Mouse (Mus musculus) ES-E14 (cell line): ENCODE data around the gene Sfxn5. TPM values are rescaled to one million over a fixed set of nuclear protein-coding genes. Genes with fewer than 3 reads are reported as not detected.

Experiments used
- DNase-seq: peaks from one replicate; pipeline ENCODE4 v3.0.0-alpha.2; 2013; ENCODE audit warnings: low read depth, low spot score
- H3K27ac ChIP-seq: 2 replicates; pipeline ENCODE4 v1.5.1; 2012; ENCODE audit warnings: low read depth, mild to moderate bottlenecking, low read length, moderate library complexity, mixed read lengths; ENCODE audit not compliant: poor library complexity, insufficient read depth, severe bottlenecking
- H3K36me3 ChIP-seq: 2 replicates; pipeline ENCODE4 v1.6.1; 2012; ENCODE audit warnings: mild to moderate bottlenecking, low read length, moderate library complexity, mixed read lengths; ENCODE audit not compliant: control insufficient read depth, poor library complexity, insufficient read depth, severe bottlenecking
- H3K4me1 ChIP-seq, 2 experiments: fragments of 150-350 bp in 1 of 2; sonication (generic) in 1 of 2; 2 replicates each; pipeline ENCODE4 v1.6.1; 2012; ENCODE audit warnings: low read length in 2 of 2, mild to moderate bottlenecking in 1 of 2, mixed read lengths in 1 of 2; ENCODE audit not compliant: control insufficient read depth in 2 of 2, insufficient read depth in 2 of 2, poor library complexity in 1 of 2
- H3K4me3 ChIP-seq, 2 experiments: fragments of 150-350 bp in 1 of 2; sonication (generic) in 1 of 2; 2 replicates each; pipeline ENCODE4 v1.5.1; 2012; ENCODE audit warnings: low read length in 2 of 2, low read depth in 1 of 2, mild to moderate bottlenecking in 1 of 2, mixed read lengths in 1 of 2; ENCODE audit not compliant: insufficient read depth in 1 of 2, poor library complexity in 1 of 2, severe bottlenecking in 1 of 2
- H3K9ac ChIP-seq: 2 replicates; pipeline ENCODE4 v1.6.1; 2012; ENCODE audit warnings: low read depth, mild to moderate bottlenecking, low read length, mixed read lengths; ENCODE audit not compliant: poor library complexity, insufficient read depth, severe bottlenecking
- H3K9me3 ChIP-seq: fragments of 150-350 bp; sonication (generic); 2 replicates; pipeline ENCODE4 v1.6.1; 2012; ENCODE audit warnings: low read depth, mild to moderate bottlenecking, low read length; ENCODE audit not compliant: control insufficient read depth, insufficient read depth
- CHD2 ChIP-seq: IDR thresholded peaks from 2 replicates; pipeline ENCODE4 v1.6.1; 2014; ENCODE audit warnings: mild to moderate bottlenecking, low read depth, low read length, inconsistent platforms
- HCFC1 ChIP-seq: IDR thresholded peaks from 2 replicates; pipeline ENCODE4 v1.6.1; 2012; ENCODE audit warnings: low read length, inconsistent platforms, borderline replicate concordance; ENCODE audit not compliant: insufficient read depth
- MAFK ChIP-seq: IDR thresholded peaks from 2 replicates; pipeline ENCODE4 v1.6.1; 2014; ENCODE audit warnings: mild to moderate bottlenecking, low read depth, low read length, inconsistent platforms; ENCODE audit not compliant: insufficient read depth
- ZC3H11A ChIP-seq: IDR thresholded peaks from 2 replicates; pipeline ENCODE4 v1.6.1; 2012; ENCODE audit warnings: low read depth, mild to moderate bottlenecking, inconsistent platforms, low read length, borderline replicate concordance
- ZNF384 ChIP-seq: IDR thresholded peaks from 2 replicates; pipeline ENCODE4 v1.6.1; 2012; ENCODE audit warnings: low read depth, low read length, inconsistent platforms
- in situ Hi-C, 2 experiments: fragments of 600-800 bp; cut with MboI; formaldehyde crosslinking; loops; one replicate each; pipeline ENCODE4 v1.15.1; 2025; ENCODE audit warnings: low sequenced_read_pairs in 2 of 2, inconsistent platforms in 1 of 2; ENCODE audit not compliant: unreplicated experiment in 2 of 2
- total RNA-seq: library from RNA; depleted of rRNA; stranded (reverse); fragments of 300-350 nt; gene quantifications from 2 replicates; pipeline ENCODE4 v1.2.3, GENCODE M21; 2012

Sfxn5 gene
- total RNA-seq, 1 experiment, result 4.9 TPM

GRCm38 (mm10) chr6:85307894-85308293 lies 25.3 kb downstream of the Sfxn5 start:
- Histone ChIP-seq H3K27ac (no peak overlapping the region), H3K36me3 (no peaks in the 10 kb centered on the region), H3K4me1 (no peaks in the 10 kb centered on the region), H3K9me3 (no peaks in the 10 kb centered on the region), H3K9ac (no peak overlapping the region), H3K4me3 (no peak overlapping the region)
- DNase-seq, result no peak
- TF ChIP-seq CHD2 (no peak), ZC3H11A (no peak), HCFC1 (no peak), MAFK (no peak), ZNF384 (no peak)
- in situ Hi-C loops, result no loop called here

- no peak for DNase-seq
- in situ Hi-C loops, result no loop called here
- H3K9ac ChIP-seq, result no peak overlapping the region
- H3K36me3 ChIP-seq, result no peaks in the 10 kb centered on the region
- H3K9me3 ChIP-seq, result no peaks in the 10 kb centered on the region
- no peaks in the 10 kb centered on the region; a peak in 1 of 4 replicates for H3K4me1 ChIP-seq
- TF ChIP-seq ZNF384 (no peak), MAFK (no peak), CHD2 (no peak), HCFC1 (no peak)
- H3K4me3 ChIP-seq, result no peak overlapping the region
- no peak overlapping the region for H3K27ac ChIP-seq
These were observed 26.8 kb downstream of the Sfxn5 start for GRCm38 (mm10) chr6:85306375-85306774.

- in situ Hi-C loops, result no loop called here
- Histone ChIP-seq H3K4me1 (no peaks in the 10 kb centered on the region; a peak in 1 of 4 replicates), H3K9me3 (no peaks in the 10 kb centered on the region), H3K9ac (no peak overlapping the region), H3K4me3 (no peak overlapping the region), H3K27ac (no peak overlapping the region), H3K36me3 (no peaks in the 10 kb centered on the region)
- DNase-seq, result no peak
- TF ChIP-seq ZNF384, result no peak
These were observed 27.4 kb downstream of the Sfxn5 start for GRCm38 (mm10) chr6:85305826-85306225.

GRCm38 (mm10) chr6:85304966-85305365 lies 28.3 kb downstream of the Sfxn5 start:
- H3K4me3 ChIP-seq, result no peak overlapping the region
- H3K9ac ChIP-seq, result no peak overlapping the region
- H3K36me3 ChIP-seq, result no peaks in the 10 kb centered on the region
- no peak overlapping the region for H3K27ac ChIP-seq
- TF ChIP-seq MAFK, result no peak
- no peak for TF ChIP-seq HCFC1
- TF ChIP-seq ZC3H11A, result no peak
- TF ChIP-seq CHD2, result no peak
- TF ChIP-seq ZNF384, result no peak
- H3K4me1 ChIP-seq, result no peaks in the 10 kb centered on the region; a peak in 1 of 4 replicates
- no peak for DNase-seq
- in situ Hi-C loops, result no loop called here
- no peaks in the 10 kb centered on the region for H3K9me3 ChIP-seq

GRCm38 (mm10) chr6:85302326-85303055 lies 30.7 kb downstream of the Sfxn5 start:
- H3K9ac ChIP-seq, result no peak overlapping the region
- H3K36me3 ChIP-seq, result no peaks in the 10 kb centered on the region
- H3K9me3 ChIP-seq, result no peaks in the 10 kb centered on the region
- H3K27ac ChIP-seq, result no peak overlapping the region
- in situ Hi-C loops, result no loop called here
- TF ChIP-seq CHD2, result no peak
- no peak for TF ChIP-seq ZNF384
- TF ChIP-seq HCFC1, result no peak
- no peak for TF ChIP-seq ZC3H11A
- TF ChIP-seq MAFK, result no peak
- DNase-seq, result no peak
- no peaks in the 10 kb centered on the region; a peak in 1 of 4 replicates for H3K4me1 ChIP-seq
- H3K4me3 ChIP-seq, result no peak overlapping the region
